Mouse (Mus musculus): ENCODE measurements around the gene Mff. TPM values are rescaled to one million over a fixed set of nuclear protein-coding genes. Genes with fewer than 3 reads are reported as not detected.

The Mff gene
- polyA plus RNA-seq, 1 experiment from 2014 or later, result 151 TPM

- DNase-seq (ENCODE audit: low spot score) (no peak), ATAC-seq (ENCODE audit: low FRiP score, low TSS enrichment) (no peak)
- Histone ChIP-seq H3K9me3 (ENCODE audit: control insufficient read depth, low read length) (no peaks in the 10 kb centered on the region), H3K27me3 (ENCODE audit: control insufficient read depth, insufficient read depth, low read length) (no peaks in the 10 kb centered on the region), H3K27ac (replicated peaks) (no peak overlapping the region), H3K4me3 (ENCODE audit: low read depth, low read length) (no peak overlapping the region), H3K4me2 (replicated peaks; ENCODE audit: low read depth) (no peak overlapping the region), H3K9ac (ENCODE audit: low read length) (no peak overlapping the region), H3K36me3 (ENCODE audit: control insufficient read depth, insufficient read depth, low read length) (0 out of 2 replicates have a peak, but pooled peaks cover 2% of the 10 kb centered on the region), H3K4me1 (replicated peaks; ENCODE audit: control insufficient read depth, insufficient read depth) (no peaks in the 10 kb centered on the region)
- no peak for TF ChIP-seq CTCF (IDR thresholded peaks at IDR 0.05; ENCODE audit: low read depth)
- TF ChIP-seq EP300 (optimal IDR thresholded peaks at IDR 0.05), result no peak
- WGBS, result 33% methylated on average over 1 of the region's 1 CpGs
Observed at GRCm38 (mm10) chr1:82766227-82766626, 41.5 kb downstream of the Mff start.

GRCm38 (mm10) chr1:82766641-82767040 is 42.0 kb downstream of the Mff start:
- WGBS, result 48% methylated on average over 4 of the region's 4 CpGs
- Histone ChIP-seq H3K9ac (ENCODE audit: low read length) (no peak overlapping the region), H3K27me3 (ENCODE audit: control insufficient read depth, insufficient read depth, low read length) (no peaks in the 10 kb centered on the region), H3K9me3 (ENCODE audit: control insufficient read depth, low read length) (no peaks in the 10 kb centered on the region), H3K27ac (replicated peaks) (no peak overlapping the region), H3K4me2 (replicated peaks; ENCODE audit: low read depth) (no peak overlapping the region), H3K4me1 (replicated peaks; ENCODE audit: control insufficient read depth, insufficient read depth) (no peaks in the 10 kb centered on the region), H3K4me3 (ENCODE audit: low read depth, low read length) (no peak overlapping the region), H3K36me3 (ENCODE audit: control insufficient read depth, insufficient read depth, low read length) (0 out of 2 replicates have a peak, but pooled peaks cover 1% of the 10 kb centered on the region)
- ATAC-seq (ENCODE audit: low FRiP score, low TSS enrichment) (peak; percentile 58; the same call in 1 of the 2 replicates), DNase-seq (ENCODE audit: low spot score) (no peak)
- TF ChIP-seq EP300 (optimal IDR thresholded peaks at IDR 0.05) (no peak), CTCF (IDR thresholded peaks at IDR 0.05; ENCODE audit: low read depth) (no peak)

DNA sequence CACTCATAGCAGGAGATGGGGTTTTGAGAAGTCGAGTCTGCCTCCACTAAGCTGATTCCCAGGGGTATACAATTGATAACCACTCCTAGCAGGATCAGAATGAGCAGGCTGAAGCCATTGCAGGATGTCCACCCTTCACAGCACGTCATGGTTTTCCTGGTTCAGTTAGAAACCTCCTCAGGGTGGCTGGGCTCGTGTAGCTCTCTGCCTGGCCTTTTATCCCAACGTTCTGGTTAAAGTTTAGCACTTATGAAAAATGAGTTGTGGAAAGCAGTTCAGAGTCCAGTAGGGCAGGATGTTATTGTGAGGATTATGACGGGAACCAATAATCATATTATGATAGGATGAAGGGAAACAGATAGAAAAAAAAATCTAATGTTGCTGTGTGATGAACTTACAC is 43.6 kb downstream of the Mff start, which contains the start of gene Tm4sf20:
Gene Tm4sf20 (minus strand): TSS at position 193 of the 400 bp plus-strand sequence.
- no peaks in the 10 kb centered on the region for H3K36me3 ChIP-seq (ENCODE audit: control insufficient read depth, insufficient read depth, low read length)
- H3K4me2 ChIP-seq (replicated peaks; ENCODE audit: low read depth), result no peak within 1 kb of the TSS
- H3K9ac ChIP-seq (ENCODE audit: low read length), result no peak within 1 kb of the TSS
- no peak within 1 kb of the TSS for H3K27ac ChIP-seq (replicated peaks)
- no peak within 1 kb of the TSS for H3K4me3 ChIP-seq (ENCODE audit: low read depth, low read length)
- H3K4me1 ChIP-seq (replicated peaks; ENCODE audit: control insufficient read depth, insufficient read depth), result no peaks in the 10 kb centered on the region
- no peak for TF ChIP-seq CTCF (IDR thresholded peaks at IDR 0.05; ENCODE audit: low read depth)
- TF ChIP-seq EP300 (optimal IDR thresholded peaks at IDR 0.05), result no peak
- H3K27me3 ChIP-seq (ENCODE audit: control insufficient read depth, insufficient read depth, low read length), result no peaks in the 10 kb centered on the region
- DNase-seq (ENCODE audit: low spot score) (no peak), ATAC-seq (ENCODE audit: low FRiP score, low TSS enrichment) (no peak)
- WGBS, result 34% methylated on average over 5 of the region's 5 CpGs
- no peaks in the 10 kb centered on the region for H3K9me3 ChIP-seq (ENCODE audit: control insufficient read depth, low read length)

DNA sequence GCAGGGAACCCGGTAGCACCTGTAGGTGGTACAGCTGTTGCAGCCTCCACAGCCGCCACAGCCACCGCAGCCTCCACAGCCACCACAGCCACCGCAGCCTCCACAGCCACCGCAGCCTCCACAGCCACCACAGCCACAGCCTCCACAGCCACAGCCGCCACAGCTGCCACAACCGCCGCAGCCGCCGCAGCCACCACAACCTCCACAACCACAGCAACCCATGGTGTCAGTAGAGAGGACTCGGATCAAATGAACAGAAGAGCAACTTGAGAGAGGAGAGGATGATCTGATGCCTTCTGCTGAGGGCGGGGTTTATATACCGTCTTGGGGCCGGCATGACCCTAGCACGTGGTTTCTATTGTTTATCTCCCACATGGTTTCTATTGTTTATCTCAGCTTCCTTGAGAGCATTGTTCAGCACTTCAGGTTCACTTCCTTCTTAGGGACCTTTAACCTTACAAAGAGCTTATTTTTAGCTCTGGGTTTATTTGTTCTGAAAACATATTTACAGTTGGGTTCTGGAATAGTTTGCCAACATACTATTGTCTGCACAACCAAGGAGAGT is 46.4 kb downstream of the Mff start, which contains the start of gene Gm47791:
Gene Gm47791 (minus strand): TSS at position 222 of the 565 bp plus-strand sequence.
- no peak for TF ChIP-seq EP300 (optimal IDR thresholded peaks at IDR 0.05)
- no peak for TF ChIP-seq CTCF (IDR thresholded peaks at IDR 0.05; ENCODE audit: low read depth)
- 81% methylated on average over 15 of the region's 15 CpGs for WGBS
- H3K27me3 ChIP-seq (ENCODE audit: control insufficient read depth, insufficient read depth, low read length), result no peaks in the 10 kb centered on the region
- H3K9me3 ChIP-seq (ENCODE audit: control insufficient read depth, low read length), result no peaks in the 10 kb centered on the region
- H3K27ac ChIP-seq (replicated peaks), result no peak within 1 kb of the TSS
- no peak within 1 kb of the TSS for H3K9ac ChIP-seq (ENCODE audit: low read length)
- ATAC-seq (ENCODE audit: low FRiP score, low TSS enrichment) (no peak; the same call in 1 of the 2 replicates), DNase-seq (ENCODE audit: low spot score) (no peak)
- no peak within 1 kb of the TSS for H3K4me2 ChIP-seq (replicated peaks; ENCODE audit: low read depth)
- no peaks in the 10 kb centered on the region for H3K36me3 ChIP-seq (ENCODE audit: control insufficient read depth, insufficient read depth, low read length)
- H3K4me3 ChIP-seq (ENCODE audit: low read depth, low read length), result no peak within 1 kb of the TSS
- no peaks in the 10 kb centered on the region for H3K4me1 ChIP-seq (replicated peaks; ENCODE audit: control insufficient read depth, insufficient read depth)

DNA sequence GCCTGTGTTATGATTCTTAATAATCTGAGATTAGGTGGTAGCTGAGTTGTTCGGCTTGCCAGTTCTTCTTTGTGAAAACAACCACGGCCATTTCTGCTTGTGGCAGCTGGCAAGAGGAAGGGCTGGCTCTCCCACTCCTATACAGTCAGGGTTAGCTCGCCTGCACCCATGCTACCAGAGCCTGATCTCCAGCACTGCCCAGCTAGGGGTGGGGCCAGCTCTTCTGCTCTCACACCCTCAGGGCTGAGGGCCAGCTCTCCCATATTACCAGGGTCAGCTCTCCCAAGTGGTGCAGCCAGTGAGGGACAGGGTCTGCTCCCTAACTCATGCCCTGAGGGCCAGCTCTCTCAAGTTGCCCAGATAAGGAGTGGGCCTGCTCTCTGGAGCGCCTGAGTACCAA is 47.7 kb downstream of the Mff start:
- Histone ChIP-seq H3K9me3 (ENCODE audit: control insufficient read depth, low read length) (no peaks in the 10 kb centered on the region), H3K36me3 (ENCODE audit: control insufficient read depth, insufficient read depth, low read length) (no peaks in the 10 kb centered on the region), H3K9ac (ENCODE audit: low read length) (no peak overlapping the region), H3K4me2 (replicated peaks; ENCODE audit: low read depth) (no peak overlapping the region), H3K27me3 (ENCODE audit: control insufficient read depth, insufficient read depth, low read length) (no peaks in the 10 kb centered on the region), H3K4me1 (replicated peaks; ENCODE audit: control insufficient read depth, insufficient read depth) (no peaks in the 10 kb centered on the region), H3K4me3 (ENCODE audit: low read depth, low read length) (no peak overlapping the region), H3K27ac (replicated peaks) (no peak overlapping the region)
- TF ChIP-seq CTCF (IDR thresholded peaks at IDR 0.05; ENCODE audit: low read depth) (no peak), EP300 (optimal IDR thresholded peaks at IDR 0.05) (no peak)
- DNase-seq (ENCODE audit: low spot score) (no peak), ATAC-seq (ENCODE audit: low FRiP score, low TSS enrichment) (no peak)
- WGBS, result 66% methylated on average over 4 of the region's 4 CpGs

DNA sequence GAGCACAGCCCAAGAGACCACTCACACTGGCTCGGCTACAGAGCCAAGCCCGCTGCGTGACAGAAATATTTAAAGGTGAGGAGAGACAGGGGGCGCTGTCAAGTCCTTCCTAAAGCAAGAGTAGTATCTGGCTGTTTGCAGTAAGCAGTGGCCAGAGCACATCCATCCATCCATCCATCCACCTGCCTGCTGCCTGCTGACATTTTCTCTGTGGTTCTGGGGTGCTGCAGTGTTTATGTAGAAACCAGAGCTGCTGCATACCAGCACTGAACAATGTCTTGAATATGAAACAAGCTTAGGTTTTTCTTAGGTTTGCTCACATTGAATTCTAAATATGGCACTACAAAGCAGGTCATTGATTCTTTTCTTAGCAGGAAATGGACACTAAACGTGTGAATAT is 48.5 kb downstream of the Mff start:
- H3K4me3 ChIP-seq (ENCODE audit: low read depth, low read length), result no peak overlapping the region
- DNase-seq (ENCODE audit: low spot score) (no peak), ATAC-seq (ENCODE audit: low FRiP score, low TSS enrichment) (no peak)
- WGBS, result 74% methylated on average over 5 of the region's 5 CpGs
- no peak overlapping the region for H3K4me2 ChIP-seq (replicated peaks; ENCODE audit: low read depth)
- H3K4me1 ChIP-seq (replicated peaks; ENCODE audit: control insufficient read depth, insufficient read depth), result no peaks in the 10 kb centered on the region
- no peaks in the 10 kb centered on the region for H3K9me3 ChIP-seq (ENCODE audit: control insufficient read depth, low read length)
- TF ChIP-seq CTCF (IDR thresholded peaks at IDR 0.05; ENCODE audit: low read depth) (no peak), EP300 (optimal IDR thresholded peaks at IDR 0.05) (no peak)
- no peak overlapping the region for H3K9ac ChIP-seq (ENCODE audit: low read length)
- H3K27me3 ChIP-seq (ENCODE audit: control insufficient read depth, insufficient read depth, low read length), result no peaks in the 10 kb centered on the region
- H3K27ac ChIP-seq (replicated peaks), result no peak overlapping the region
- no peaks in the 10 kb centered on the region for H3K36me3 ChIP-seq (ENCODE audit: control insufficient read depth, insufficient read depth, low read length)
